Mouse (Mus musculus) thymus, adult 2 months (tissue): ENCODE results near the gene Znrd1as. TPM values are rescaled to one million over a fixed set of nuclear protein-coding genes. Genes with fewer than 3 reads are reported as not detected.

Experiments used
- DNase-seq: peaks from one replicate; pipeline ENCODE4 v3.0.0; 2021
- H3K27ac ChIP-seq: fragments of 200-500 bp; 2 replicates; pipeline ENCODE4 v1.5.1; 2012; ENCODE audit warnings: low read length, control low read depth; ENCODE audit not compliant: control insufficient read depth, insufficient read depth
- H3K27me3 ChIP-seq: fragments of 200-500 bp; 2 replicates; pipeline ENCODE4 v1.6.1; 2012; ENCODE audit warnings: mild to moderate bottlenecking, low read length, moderate library complexity, mixed read lengths; ENCODE audit not compliant: control insufficient read depth, insufficient read depth
- H3K36me3 ChIP-seq: fragments of 200-500 bp; 2 replicates; pipeline ENCODE4 v1.6.1; 2012; ENCODE audit warnings: mild to moderate bottlenecking, low read length, moderate library complexity; ENCODE audit not compliant: control insufficient read depth, insufficient read depth
- H3K4me1 ChIP-seq: fragments of 200-500 bp; replicated peaks from 2 replicates; pipeline ENCODE4 v1.6.1; 2012; ENCODE audit warnings: low read length; ENCODE audit not compliant: control insufficient read depth, insufficient read depth
- H3K4me3 ChIP-seq: fragments of 200-500 bp; 2 replicates; pipeline ENCODE4 v1.5.1; 2012; ENCODE audit warnings: mild to moderate bottlenecking, low read length, control low read depth, moderate library complexity; ENCODE audit not compliant: control insufficient read depth, insufficient read depth
- CTCF ChIP-seq: fragments of 200-500 bp; IDR thresholded peaks from 2 replicates; pipeline ENCODE4 v1.5.1; 2012; ENCODE audit warnings: mild to moderate bottlenecking, control low read depth, low read length, moderate library complexity, borderline replicate concordance; ENCODE audit not compliant: control insufficient read depth, poor library complexity, insufficient read depth; ENCODE audit errors: extremely low read depth
- POLR2A ChIP-seq: fragments of 200-500 bp; IDR thresholded peaks from 2 replicates; pipeline ENCODE4 v1.6.1; 2012; ENCODE audit warnings: mild to moderate bottlenecking, low read length, control low read depth, moderate library complexity; ENCODE audit not compliant: control insufficient read depth, poor library complexity, insufficient read depth; ENCODE audit errors: extremely low read depth
- whole genome bisulfite sequencing: fragments of 180-500 bp; shearing (Covaris S2); methylation state at CpG from one replicate; pipeline ENCODE4 v1.1.7; 2018; 5-methylcytosine and 5-hydroxymethylcytosine counted together
- polyA plus RNA-seq: library from polyadenylated mRNA; depleted of rRNA; stranded (reverse); fragments of >200 nt; gene quantifications from 2 replicates; pipeline ENCODE4 v1.2.3, GENCODE M21; 2012; rRNA removed

Znrd1as gene
- polyA plus RNA-seq, 1 experiment, result 0.85 TPM

GRCm38 (mm10) chr17:37012141-37012540, 53.7 kb downstream of the Znrd1as start:
- DNase-seq, result no peak
- Histone ChIP-seq H3K27me3 (no peaks in the 10 kb centered on the region), H3K27ac (no peak overlapping the region), H3K4me3 (no peak overlapping the region), H3K36me3 (no peaks in the 10 kb centered on the region), H3K4me1 (peaks cover 5% of the 10 kb centered on the region)
- WGBS, result 84% methylated on average over 5 of the region's 5 CpGs
- TF ChIP-seq POLR2A (no peak), CTCF (no peak)

Other genes with a start within 250 kb of the Znrd1as start
- gene H2-M10.5, start 185.7 kb upstream of the Znrd1as start, polyA plus RNA-seq, result 0.16 and 0.32 TPM in 2 replicates
- not detected in 2 replicates for gene H2-M10.6, start 146.4 kb upstream of the Znrd1as start, polyA plus RNA-seq
- 32.0 and 39.9 TPM in 2 replicates for gene Trim26, start 121.5 kb upstream of the Znrd1as start, polyA plus RNA-seq
- gene Trim15, start 91.4 kb upstream of the Znrd1as start, polyA plus RNA-seq, result 0.13 and 0.30 TPM in 2 replicates
- gene Trim10, start 89.0 kb upstream of the Znrd1as start, polyA plus RNA-seq, result 0.09 TPM in 1 of 2 replicates, not detected in the other
- gene Trim40, start 68.5 kb upstream of the Znrd1as start, polyA plus RNA-seq, result 0.38 and 0.71 TPM in 2 replicates
- 0.31 and 0.38 TPM in 2 replicates for gene Trim31, start 60.5 kb upstream of the Znrd1as start, polyA plus RNA-seq
- gene Rnf39, start 15.7 kb upstream of the Znrd1as start, polyA plus RNA-seq, result 3.8 and 4.2 TPM in 2 replicates
- gene Ppp1r11, start 6.9 kb upstream of the Znrd1as start, polyA plus RNA-seq, result 61.5 and 82.3 TPM in 2 replicates
- gene Znrd1, start within 50 bp of the Znrd1as start, polyA plus RNA-seq, result 54.1 and 58.7 TPM in 2 replicates
- not detected in 2 replicates for gene 2410137M14Rik, start 22.6 kb downstream of the Znrd1as start, polyA plus RNA-seq
- gene H2-M5, start 30.9 kb downstream of the Znrd1as start, polyA plus RNA-seq, result 0.32 and 0.34 TPM in 2 replicates
- gene Zfp57, start 42.6 kb downstream of the Znrd1as start, polyA plus RNA-seq, result 0.94 and 1.1 TPM in 2 replicates
- not detected in 2 replicates for gene Mog, start 64.8 kb downstream of the Znrd1as start, polyA plus RNA-seq
- gene Gabbr1, start 87.4 kb downstream of the Znrd1as start, polyA plus RNA-seq, result 124 and 135 TPM in 2 replicates
- gene Olfr90, start 129.9 kb downstream of the Znrd1as start, polyA plus RNA-seq, result not detected in 2 replicates
- not detected in 2 replicates for gene Olfr91, start 139.7 kb downstream of the Znrd1as start, polyA plus RNA-seq
- gene Olfr92, start 161.5 kb downstream of the Znrd1as start, polyA plus RNA-seq, result not detected in 2 replicates
- 0.09 TPM in 1 of 2 replicates, not detected in the other for gene Olfr93, start 202.9 kb downstream of the Znrd1as start, polyA plus RNA-seq
- gene Ubd, start 235.3 kb downstream of the Znrd1as start, polyA plus RNA-seq, result 34.0 and 39.1 TPM in 2 replicates
- gene Olfr94, start 242.4 kb downstream of the Znrd1as start, polyA plus RNA-seq, result not detected in 2 replicates